Mouse (Mus musculus): ENCODE data around the gene Olfr272. TPM values are rescaled to one million over a fixed set of nuclear protein-coding genes. Genes with fewer than 3 reads are reported as not detected.

The Olfr272 gene
- not detected in 2 replicates for polyA plus RNA-seq (2014; fragmentation: Nextera tagmentation; extraction: Ambion mirVana)

GRCm38 (mm10) chr4:52919078-52919477 is at the start of gene Olfr272:
Gene Olfr272 (minus strand): TSS chr4:52919178.
- ATAC-seq (ENCODE audit: low FRiP score) (no peak), DNase-seq (ENCODE audit: low spot score, missing footprints) (no peak)
- WGBS = 89% methylated on average over 2 of the region's 2 CpGs
- Histone ChIP-seq H3K9me3 (ENCODE audit: control insufficient read depth, low read length) (no peaks in the 10 kb centered on the region), H3K9ac (ENCODE audit: low read length) (no peak within 1 kb of the TSS), H3K27me3 (ENCODE audit: control insufficient read depth, insufficient read depth, low read length) (no peaks in the 10 kb centered on the region), H3K4me3 (ENCODE audit: low read depth, low read length) (no peak within 1 kb of the TSS), H3K36me3 (ENCODE audit: control insufficient read depth, insufficient read depth, low read length) (no peaks in the 10 kb centered on the region), H3K4me2 (no peak within 1 kb of the TSS), H3K4me1 (ENCODE audit: control insufficient read depth, insufficient read depth, low read length) (no peaks in the 10 kb centered on the region), H3K27ac (ENCODE audit: low read depth, low read length) (no peak within 1 kb of the TSS)

- no peak within 1 kb of the TSS for H3K27ac ChIP-seq (ENCODE audit: low read depth, low read length)
- H3K9me3 ChIP-seq (ENCODE audit: control insufficient read depth, low read length) = no peaks in the 10 kb centered on the region
- H3K9ac ChIP-seq (ENCODE audit: low read length) = no peak within 1 kb of the TSS
- H3K4me2 ChIP-seq = no peak within 1 kb of the TSS
- no peaks in the 10 kb centered on the region for H3K27me3 ChIP-seq (ENCODE audit: control insufficient read depth, insufficient read depth, low read length)
- ATAC-seq (ENCODE audit: low FRiP score) (no peak), DNase-seq (ENCODE audit: low spot score, missing footprints) (no peak)
- no peak within 1 kb of the TSS for H3K4me3 ChIP-seq (ENCODE audit: low read depth, low read length)
- no peaks in the 10 kb centered on the region for H3K36me3 ChIP-seq (ENCODE audit: control insufficient read depth, insufficient read depth, low read length)
- no peaks in the 10 kb centered on the region for H3K4me1 ChIP-seq (ENCODE audit: control insufficient read depth, insufficient read depth, low read length)
Observed at GRCm38 (mm10) chr4:52964247-52964646, 45.3 kb upstream of the Olfr272 start, which contains the start of gene Olfr270. Gene Olfr270 (plus strand): TSS chr4:52964547.

- H3K36me3 ChIP-seq (ENCODE audit: control insufficient read depth, insufficient read depth, low read length) = no peaks in the 10 kb centered on the region
- 45% methylated on average over 4 of the region's 4 CpGs for WGBS
- DNase-seq (ENCODE audit: low spot score, missing footprints) (no peak), ATAC-seq (ENCODE audit: low FRiP score) (0 out of 2 replicates have a peak, but pooled peaks have one; percentile 40)
- H3K9ac ChIP-seq (ENCODE audit: low read length) = no peak overlapping the region
- no peak overlapping the region for H3K4me3 ChIP-seq (ENCODE audit: low read depth, low read length)
- H3K27me3 ChIP-seq (ENCODE audit: control insufficient read depth, insufficient read depth, low read length) = no peaks in the 10 kb centered on the region
- H3K4me1 ChIP-seq (ENCODE audit: control insufficient read depth, insufficient read depth, low read length) = no peaks in the 10 kb centered on the region
- no peak overlapping the region for H3K4me2 ChIP-seq
- H3K27ac ChIP-seq (ENCODE audit: low read depth, low read length) = no peak overlapping the region
- no peaks in the 10 kb centered on the region for H3K9me3 ChIP-seq (ENCODE audit: control insufficient read depth, low read length)
Observed at GRCm38 (mm10) chr4:52958693-52959092, 39.7 kb upstream of the Olfr272 start.

- Histone ChIP-seq H3K36me3 (ENCODE audit: control insufficient read depth, insufficient read depth, low read length) (no peaks in the 10 kb centered on the region), H3K4me3 (ENCODE audit: low read depth, low read length) (no peak overlapping the region), H3K4me1 (ENCODE audit: control insufficient read depth, insufficient read depth, low read length) (no peaks in the 10 kb centered on the region), H3K9ac (ENCODE audit: low read length) (no peak overlapping the region), H3K27ac (ENCODE audit: low read depth, low read length) (no peak overlapping the region), H3K27me3 (ENCODE audit: control insufficient read depth, insufficient read depth, low read length) (no peaks in the 10 kb centered on the region), H3K4me2 (no peak overlapping the region), H3K9me3 (ENCODE audit: control insufficient read depth, low read length) (no peaks in the 10 kb centered on the region)
- ATAC-seq (ENCODE audit: low FRiP score) (no peak), DNase-seq (ENCODE audit: low spot score, missing footprints) (no peak)
- WGBS = 78% methylated on average over 2 of the region's 2 CpGs
Observed at GRCm38 (mm10) chr4:52949005-52949404, 30.0 kb upstream of the Olfr272 start.

GRCm38 (mm10) chr4:52946665-52947064 is 27.7 kb upstream of the Olfr272 start:
- no peaks in the 10 kb centered on the region for H3K4me1 ChIP-seq (ENCODE audit: control insufficient read depth, insufficient read depth, low read length)
- no peaks in the 10 kb centered on the region for H3K9me3 ChIP-seq (ENCODE audit: control insufficient read depth, low read length)
- no peaks in the 10 kb centered on the region for H3K27me3 ChIP-seq (ENCODE audit: control insufficient read depth, insufficient read depth, low read length)
- H3K4me3 ChIP-seq (ENCODE audit: low read depth, low read length) = no peak overlapping the region
- H3K4me2 ChIP-seq = no peak overlapping the region
- H3K27ac ChIP-seq (ENCODE audit: low read depth, low read length) = no peak overlapping the region
- no peak for DNase-seq (ENCODE audit: low spot score, missing footprints)
- no peak overlapping the region for H3K9ac ChIP-seq (ENCODE audit: low read length)
- ATAC-seq (ENCODE audit: low FRiP score) = no peak
- no peaks in the 10 kb centered on the region for H3K36me3 ChIP-seq (ENCODE audit: control insufficient read depth, insufficient read depth, low read length)

GRCm38 (mm10) chr4:52930480-52930879 is 11.5 kb upstream of the Olfr272 start:
- ATAC-seq (ENCODE audit: low FRiP score) (no peak), DNase-seq (ENCODE audit: low spot score, missing footprints) (no peak)
- no peaks in the 10 kb centered on the region for H3K27me3 ChIP-seq (ENCODE audit: control insufficient read depth, insufficient read depth, low read length)
- no peak overlapping the region for H3K27ac ChIP-seq (ENCODE audit: low read depth, low read length)
- WGBS = 89% methylated on average over 4 of the region's 4 CpGs
- no peaks in the 10 kb centered on the region for H3K9me3 ChIP-seq (ENCODE audit: control insufficient read depth, low read length)
- H3K9ac ChIP-seq (ENCODE audit: low read length) = no peak overlapping the region
- H3K4me2 ChIP-seq = no peak overlapping the region
- H3K4me1 ChIP-seq (ENCODE audit: control insufficient read depth, insufficient read depth, low read length) = no peaks in the 10 kb centered on the region
- no peak overlapping the region for H3K4me3 ChIP-seq (ENCODE audit: low read depth, low read length)
- H3K36me3 ChIP-seq (ENCODE audit: control insufficient read depth, insufficient read depth, low read length) = no peaks in the 10 kb centered on the region

GRCm38 (mm10) chr4:52917311-52917688 is 1.7 kb downstream of the Olfr272 start:
- no peak overlapping the region for H3K4me2 ChIP-seq
- no peaks in the 10 kb centered on the region for H3K27me3 ChIP-seq (ENCODE audit: control insufficient read depth, insufficient read depth, low read length)
- DNase-seq (ENCODE audit: low spot score, missing footprints) (no peak), ATAC-seq (ENCODE audit: low FRiP score) (no peak)
- 89% methylated on average over 2 of the region's 2 CpGs for WGBS
- H3K4me3 ChIP-seq (ENCODE audit: low read depth, low read length) = no peak overlapping the region
- no peak overlapping the region for H3K9ac ChIP-seq (ENCODE audit: low read length)
- H3K27ac ChIP-seq (ENCODE audit: low read depth, low read length) = no peak overlapping the region
- no peaks in the 10 kb centered on the region for H3K36me3 ChIP-seq (ENCODE audit: control insufficient read depth, insufficient read depth, low read length)
- H3K4me1 ChIP-seq (ENCODE audit: control insufficient read depth, insufficient read depth, low read length) = no peaks in the 10 kb centered on the region
- H3K9me3 ChIP-seq (ENCODE audit: control insufficient read depth, low read length) = no peaks in the 10 kb centered on the region

GRCm38 (mm10) chr4:52916659-52917310 is 2.2 kb downstream of the Olfr272 start:
- no peaks in the 10 kb centered on the region for H3K27me3 ChIP-seq (ENCODE audit: control insufficient read depth, insufficient read depth, low read length)
- 82% methylated on average over 6 of the region's 6 CpGs for WGBS

GRCm38 (mm10) chr4:52912409-52912808 is 6.6 kb downstream of the Olfr272 start:
- Histone ChIP-seq H3K36me3 (ENCODE audit: control insufficient read depth, insufficient read depth, low read length) (no peaks in the 10 kb centered on the region), H3K4me3 (ENCODE audit: low read depth, low read length) (no peak overlapping the region), H3K9me3 (ENCODE audit: control insufficient read depth, low read length) (no peaks in the 10 kb centered on the region), H3K27me3 (ENCODE audit: control insufficient read depth, insufficient read depth, low read length) (no peaks in the 10 kb centered on the region), H3K27ac (ENCODE audit: low read depth, low read length) (no peak overlapping the region), H3K4me2 (no peak overlapping the region), H3K9ac (ENCODE audit: low read length) (no peak overlapping the region), H3K4me1 (ENCODE audit: control insufficient read depth, insufficient read depth, low read length) (no peaks in the 10 kb centered on the region)
- WGBS = 50% methylated on average over 3 of the region's 3 CpGs
- no peak for DNase-seq (ENCODE audit: low spot score, missing footprints)
- no peak for ATAC-seq (ENCODE audit: low FRiP score)

More at GRCm38 (mm10) chr4:52916659-52917310, 2.2 kb downstream of the Olfr272 start:
- Histone ChIP-seq H3K36me3 (ENCODE audit: control insufficient read depth, insufficient read depth, low read length) (no peaks in the 10 kb centered on the region), H3K4me2 (no peak overlapping the region), H3K9ac (ENCODE audit: low read length) (no peak overlapping the region), H3K27ac (ENCODE audit: low read depth, low read length) (no peak overlapping the region), H3K4me1 (ENCODE audit: control insufficient read depth, insufficient read depth, low read length) (no peaks in the 10 kb centered on the region), H3K4me3 (ENCODE audit: low read depth, low read length) (no peak overlapping the region), H3K9me3 (ENCODE audit: control insufficient read depth, low read length) (no peaks in the 10 kb centered on the region)
- DNase-seq (ENCODE audit: low spot score, missing footprints) (no peak), ATAC-seq (ENCODE audit: low FRiP score) (no peak)

All from midbrain, embryonic 11.5 days (tissue).